Comparison of ENCODE assay signal across 9 mouse cellular contexts in genomic region chr5:148495173-148495572, GRCm38 (mm10). TPM values are rescaled to one million over a fixed set of nuclear protein-coding genes. Genes with fewer than 3 reads are reported as not detected.
DNase-seq lines count a peak whose midpoint lies in the region; ATAC-seq and TF ChIP-seq lines count a peak whose summit lies in the region.
"Had no signal": no experiment of that assay in that cellular context is flagged by ENCODE, and none has a peak within 500 bp of the region (broad histone marks: within the 10 kb centered on the region; RNA-seq: fewer than 3 reads in every experiment).

No protein-coding gene starts in this region.

- no peak overlapping the region for H3K27ac ChIP-seq in CH12.LX (ENCODE audit: insufficient read depth, low read depth)
- H3K27ac ChIP-seq in forebrain, embryonic 13.5 days: no peak overlapping the region

- in situ Hi-C loops in CH12.LX (cut with MboI; ENCODE audit: low pct_ligation_motif_present, low pct_unique_long_range_greater_than_20kb, low sequenced_read_pairs): no loop called here

- intact Hi-C loops in left cerebral cortex, postnatal 36 days (cut with DNase I): no loop called here

- TF ChIP-seq EP300 in CH12.LX (IDR thresholded peaks at IDR 0.05; ENCODE audit: low read length): peak; percentile 22; the same call in 1 of the 2 replicates

- peaks cover 0 to 15% of the 10 kb centered on the region in 2 experiments; a peak in 2 of 4 replicates for H3K4me1 ChIP-seq in CH12.LX (ENCODE audit: control insufficient read depth in 1 of 2, insufficient read depth in 2 of 2)
- peaks cover under 1% of the 10 kb centered on the region; the same call in 1 of the 2 replicates for H3K4me1 ChIP-seq in forebrain, embryonic 13.5 days

- no peak overlapping the region for H3K4me3 ChIP-seq in CH12.LX (replicated peaks in 1 of 3; ENCODE audit: low read depth in 2 of 3, low read length in 2 of 3, poor library complexity in 1 of 3)
- H3K4me3 ChIP-seq in forebrain, embryonic 13.5 days: no peak overlapping the region
- H3K4me3 ChIP-seq: erythroblast, embryonic 14.5 days had no signal

- no peak for TF ChIP-seq POLR2A in CH12.LX (IDR thresholded peaks at IDR 0.05; ENCODE audit: low read depth, low read length)

- no peak for TF ChIP-seq CTCF in CH12.LX (conservative IDR thresholded peaks at IDR 0.05 in 1 of 2, IDR thresholded peaks at IDR 0.05 in 1 of 2; ENCODE audit: low read depth in 2 of 2, low read length in 2 of 2)

- H3K4me2 ChIP-seq in CH12.LX (ENCODE audit: insufficient read depth, low read depth, poor library complexity, severe bottlenecking): no peak overlapping the region
- no peak overlapping the region for H3K4me2 ChIP-seq in forebrain, embryonic 13.5 days

- peak; percentile 81 to 89 for ATAC-seq in hematopoietic stem cell, adult 5-6 weeks (replicated peaks in 1 of 2; ENCODE audit: insufficient read depth in 1 of 2, low FRiP score in 2 of 2, low TSS enrichment in 1 of 2, low read depth in 1 of 2, poor library complexity in 2 of 2, severe bottlenecking in 2 of 2)
- no peak for ATAC-seq in forebrain, embryonic 13.5 days

- dilution Hi-C loops in CH12.LX (cut with MboI; ENCODE audit: extremely low pct_ligation_motif_present, extremely low pct_unique_long_range_greater_than_20kb, low sequenced_read_pairs): no loop called here

- no peaks in the 10 kb centered on the region for H3K27me3 ChIP-seq in CH12.LX (replicated peaks)
- H3K27me3 ChIP-seq in forebrain, embryonic 13.5 days: no peaks in the 10 kb centered on the region

- H3K9ac ChIP-seq in CH12.LX (ENCODE audit: insufficient read depth, low read depth): no peak overlapping the region
- no peak overlapping the region for H3K9ac ChIP-seq in forebrain, embryonic 13.5 days

- DNase-seq in B cell, adult 2 months: peak; percentile 79 to 80
- DNase-seq in CH12.LX (ENCODE audit: extremely low read depth): peak; percentile 23
- DNase-seq in mesoderm, embryonic 11.5 days (ENCODE audit: low read depth, low spot score): peak; percentile 23
- DNase-seq in left cerebral cortex, postnatal 36 days (ENCODE audit: low spot score in 2 of 2): no peak
- no peak for DNase-seq in layer of hippocampus, adult 9-10 months (ENCODE audit: low spot score)
- no peak for DNase-seq in urinary bladder, postnatal 14 days (ENCODE audit: low spot score)

- no peak for TF ChIP-seq RAD21 in CH12.LX (IDR thresholded peaks at IDR 0.05; ENCODE audit: low read depth, low read length)

- no peaks in the 10 kb centered on the region for H3K79me2 ChIP-seq in CH12.LX (replicated peaks; ENCODE audit: control insufficient read depth, extremely low read depth, insufficient read depth, poor library complexity, severe bottlenecking)

- WGBS in forebrain, embryonic 13.5 days: 82% methylated on average over 10 of the region's 10 CpGs

- H3K9me3 ChIP-seq in CH12.LX (replicated peaks; ENCODE audit: low read length): peaks cover 5% of the 10 kb centered on the region
- H3K9me3 ChIP-seq in forebrain, embryonic 13.5 days (replicated peaks): peaks cover 6% of the 10 kb centered on the region; the same call in 1 of the 2 replicates

- H3K36me3 ChIP-seq in CH12.LX (replicated peaks in 1 of 2; ENCODE audit: control insufficient read depth in 1 of 2, insufficient read depth in 1 of 2, low read length in 1 of 2): no peaks in the 10 kb centered on the region
- H3K36me3 ChIP-seq in forebrain, embryonic 13.5 days (ENCODE audit: poor library complexity, severe bottlenecking): peaks cover 7% of the 10 kb centered on the region; the same call in 1 of the 2 replicates

TF ChIP-seq in CH12.LX, 34 proteins besides CTCF, POLR2A, EP300 and RAD21:
- TF ChIP-seq ZNF384 (IDR thresholded peaks at IDR 0.05; ENCODE audit: low read depth, low read length) (peak; percentile 95), E2F4 (IDR thresholded peaks at IDR 0.05; ENCODE audit: insufficient replicate concordance, low read depth, low read length) (no peak), TCF12 (IDR thresholded peaks at IDR 0.05; ENCODE audit: low read depth, low read length) (no peak), ETS1 (conservative IDR thresholded peaks at IDR 0.05; ENCODE audit: low read depth, low read length) (peak; percentile 85), SIN3A (IDR thresholded peaks at IDR 0.05; ENCODE audit: low read length) (no peak), IRF4 (IDR thresholded peaks at IDR 0.05; ENCODE audit: low read depth, low read length) (peak; percentile 52; the same call in 1 of the 2 replicates), ELF1 (IDR thresholded peaks at IDR 0.05; ENCODE audit: low read depth, low read length) (peak; percentile 79)

RNA-seq across cellular contexts. Expression of gene Ubl3, which starts 57.4 kb away (rescaled TPM):
- total RNA-seq in CH12.LX (2012; rRNA removed) (44.8 and 46.9 TPM in 2 replicates), CH12.LX (2014; rRNA removed) (83.3 and 83.5 TPM in 2 replicates)
- polyA plus RNA-seq in CH12.LX (2012; ENCODE audit: insufficient read length, low read depth): 81.8 and 85.9 TPM in 2 replicates
- total RNA-seq in hematopoietic stem cell, adult 5-6 weeks (2017): 40.5 and 45.2 TPM in 2 replicates
- 100 to 1,000 TPM; 236 to 271 TPM for total RNA-seq in left cerebral cortex, postnatal 36 days (2021)
- 71.5 and 74.5 TPM in 2 replicates for polyA plus RNA-seq in forebrain, embryonic 13.5 days (2015; fragmentation: Nextera tagmentation; extraction: Ambion mirVana)

Comparison
In these comparisons a context has a peak if more than half of its experiments do, and no peak if none do; other contexts are left out.
1. DNase-seq: peak in B cell, adult 2 months (2 of 2), CH12.LX (single experiment) and mesoderm, embryonic 11.5 days (single experiment); none in left cerebral cortex, postnatal 36 days (0 of 2), layer of hippocampus, adult 9-10 months (single experiment) and urinary bladder, postnatal 14 days (single experiment).